Mouse (Mus musculus) kidney, postnatal 25 days (tissue): Measurements from ENCODE around the gene Tpm1.

Experiments used
- DNase-seq, 2 experiments: peaks; one replicate each; pipeline ENCODE4 v3.0.0; 2021; ENCODE audit warnings: mixed read lengths in 2 of 2

The Tpm1 gene

GRCm38 (mm10) chr9:67024889-67025692 lies 24.1 kb downstream of the Tpm1 start:
- DNase-seq: no peak

- DNase-seq: no peak
Measured at GRCm38 (mm10) chr9:67023371-67023770, 25.8 kb downstream of the Tpm1 start.

GRCm38 (mm10) chr9:67020063-67020462 lies 29.1 kb downstream of the Tpm1 start:
- no peak for DNase-seq

- no peak for DNase-seq
Measured at GRCm38 (mm10) chr9:67013501-67013900, 35.7 kb downstream of the Tpm1 start.

- no peak for DNase-seq
Measured at GRCm38 (mm10) chr9:67012470-67012869, 36.7 kb downstream of the Tpm1 start.

GRCm38 (mm10) chr9:67011483-67011882 lies 37.7 kb downstream of the Tpm1 start:
- DNase-seq: no peak

GRCm38 (mm10) chr9:67008781-67009180 lies 40.4 kb downstream of the Tpm1 start:
- DNase-seq: no peak

- no peak for DNase-seq
Measured at GRCm38 (mm10) chr9:67006376-67006775, 42.8 kb downstream of the Tpm1 start.

- no peak for DNase-seq
Measured at GRCm38 (mm10) chr9:67005161-67005742, 44.0 kb downstream of the Tpm1 start.

- no peak for DNase-seq
Measured at GRCm38 (mm10) chr9:67003656-67004055, 45.5 kb downstream of the Tpm1 start.

- no peak for DNase-seq
Measured at GRCm38 (mm10) chr9:67003156-67003555, 46.0 kb downstream of the Tpm1 start.

- no peak for DNase-seq
Measured at GRCm38 (mm10) chr9:67001506-67001905, 47.7 kb downstream of the Tpm1 start.

- peak; percentile 87 to 91 for DNase-seq
Measured at GRCm38 (mm10) chr9:67001050-67001449, 48.2 kb downstream of the Tpm1 start.

- no peak for DNase-seq
Measured at GRCm38 (mm10) chr9:66999698-67000097, 49.5 kb downstream of the Tpm1 start.

GRCm38 (mm10) chr9:66991750-66992410 lies 57.3 kb downstream of the Tpm1 start:
- no peak for DNase-seq

GRCm38 (mm10) chr9:66991021-66991749 lies 58.0 kb downstream of the Tpm1 start:
- no peak for DNase-seq

GRCm38 (mm10) chr9:66990046-66990445 lies 59.2 kb downstream of the Tpm1 start:
- no peak for DNase-seq

- no peak for DNase-seq
Measured at GRCm38 (mm10) chr9:66989581-66989980, 59.6 kb downstream of the Tpm1 start.

GRCm38 (mm10) chr9:66988888-66989414 lies 60.3 kb downstream of the Tpm1 start:
- DNase-seq: peak; percentile 72 to 78

GRCm38 (mm10) chr9:66988198-66988887 lies 60.9 kb downstream of the Tpm1 start:
- DNase-seq: no peak

- DNase-seq: no peak
Measured at GRCm38 (mm10) chr9:66985377-66985776, 63.8 kb downstream of the Tpm1 start.

GRCm38 (mm10) chr9:66982085-66982484 lies 67.1 kb downstream of the Tpm1 start:
- no peak for DNase-seq
